Mouse (Mus musculus) liver, adult (tissue): ENCODE data around the gene Prmt7.

ENCODE experiments used
- GATA4 ChIP-seq: IDR thresholded peaks from 2 replicates; pipeline ENCODE4 v1.6.1; 2014; ENCODE audit warnings: mild to moderate bottlenecking, low read length; ENCODE audit not compliant: insufficient replicate concordance

Gene Prmt7

GRCm38 (mm10) chr8:106210821-106211345 is at the start of gene Prmt7, which contains the start of gene Slc7a6os:
Gene Prmt7 (plus strand): TSS chr8:106210936.
Gene Slc7a6os (minus strand): TSS chr8:106210935.
- TF ChIP-seq GATA4 = peak; percentile 38; the same call in 1 of the 2 replicates

- TF ChIP-seq GATA4 = no peak
Measured at GRCm38 (mm10) chr8:106163251-106163650, 47.5 kb upstream of the Prmt7 start.

GRCm38 (mm10) chr8:106165460-106165859 is 45.3 kb upstream of the Prmt7 start:
- no peak for TF ChIP-seq GATA4

- TF ChIP-seq GATA4 = no peak
Measured at GRCm38 (mm10) chr8:106168356-106169016, 42.2 kb upstream of the Prmt7 start, which contains the start of gene Slc7a6. Gene Slc7a6 (plus strand): TSS chr8:106168857.

GRCm38 (mm10) chr8:106169017-106169933 is 41.5 kb upstream of the Prmt7 start:
- TF ChIP-seq GATA4 = no peak

- no peak for TF ChIP-seq GATA4
Measured at GRCm38 (mm10) chr8:106169934-106170480, 40.7 kb upstream of the Prmt7 start.

- no peak for TF ChIP-seq GATA4
Measured at GRCm38 (mm10) chr8:106173566-106173965, 37.2 kb upstream of the Prmt7 start.

GRCm38 (mm10) chr8:106176891-106177290 is 33.8 kb upstream of the Prmt7 start:
- no peak for TF ChIP-seq GATA4

GRCm38 (mm10) chr8:106177594-106177993 is 33.1 kb upstream of the Prmt7 start:
- TF ChIP-seq GATA4 = no peak

GRCm38 (mm10) chr8:106178428-106178827 is 32.3 kb upstream of the Prmt7 start:
- no peak for TF ChIP-seq GATA4

GRCm38 (mm10) chr8:106185628-106186270 is 25.0 kb upstream of the Prmt7 start:
- TF ChIP-seq GATA4 = no peak

- no peak for TF ChIP-seq GATA4
Measured at GRCm38 (mm10) chr8:106186394-106186793, 24.3 kb upstream of the Prmt7 start.

GRCm38 (mm10) chr8:106189162-106189561 is 21.6 kb upstream of the Prmt7 start:
- TF ChIP-seq GATA4 = no peak

- no peak for TF ChIP-seq GATA4
Measured at GRCm38 (mm10) chr8:106191639-106192038, 19.1 kb upstream of the Prmt7 start.

- no peak for TF ChIP-seq GATA4
Measured at GRCm38 (mm10) chr8:106193162-106193561, 17.6 kb upstream of the Prmt7 start.
